Mouse (Mus musculus): ENCODE measurements around the gene Nid2. TPM values are rescaled to one million over a fixed set of nuclear protein-coding genes. Genes with fewer than 3 reads are reported as not detected.

The Nid2 gene
- polyA plus RNA-seq, 1 experiment from 2014 or later, result 91.1 TPM

GRCm38 (mm10) chr14:19728737-19729136, 22.3 kb upstream of the Nid2 start:
- Histone ChIP-seq H3K27ac (peak overlapping the region; percentile 68), H3K4me3 (no peak overlapping the region), H3K9me3 (no peaks in the 10 kb centered on the region), H3K9ac (no peak overlapping the region), H3K27me3 (no peaks in the 10 kb centered on the region), H3K36me3 (no peaks in the 10 kb centered on the region), H3K4me2 (no peak overlapping the region), H3K4me1 (peaks cover 12% of the 10 kb centered on the region)
- 36% methylated on average over 7 of the region's 7 CpGs for WGBS
- 0 out of 2 replicates have a peak, but pooled peaks have one; percentile 75 for ATAC-seq (ENCODE audit: insufficient number of reproducible peaks, low FRiP score, low TSS enrichment, low read depth)

- no peaks in the 10 kb centered on the region for H3K27me3 ChIP-seq
- no peak for ATAC-seq (ENCODE audit: insufficient number of reproducible peaks, low FRiP score, low TSS enrichment, low read depth)
- H3K4me3 ChIP-seq, result no peak overlapping the region
- peaks cover 14% of the 10 kb centered on the region for H3K4me1 ChIP-seq
- no peak overlapping the region for H3K27ac ChIP-seq
- no peaks in the 10 kb centered on the region for H3K9me3 ChIP-seq
- no peak overlapping the region for H3K9ac ChIP-seq
- 68% methylated on average over 2 of the region's 2 CpGs for WGBS
- no peak overlapping the region for H3K4me2 ChIP-seq
- no peaks in the 10 kb centered on the region for H3K36me3 ChIP-seq
Measured at GRCm38 (mm10) chr14:19732097-19732496, 19.0 kb upstream of the Nid2 start.

- Histone ChIP-seq H3K27ac (peak overlapping the region; percentile 63), H3K9ac (no peak overlapping the region), H3K9me3 (no peaks in the 10 kb centered on the region), H3K4me1 (peaks cover 10% of the 10 kb centered on the region; the same call in 1 of the 2 replicates), H3K4me3 (no peak overlapping the region), H3K27me3 (no peaks in the 10 kb centered on the region), H3K36me3 (no peaks in the 10 kb centered on the region), H3K4me2 (no peak overlapping the region)
- ATAC-seq (ENCODE audit: insufficient number of reproducible peaks, low FRiP score, low TSS enrichment, low read depth), result no peak
- 33% methylated on average over 4 of the region's 4 CpGs for WGBS
Measured at GRCm38 (mm10) chr14:19733490-19734282, 17.4 kb upstream of the Nid2 start.

- H3K36me3 ChIP-seq, result no peaks in the 10 kb centered on the region
- H3K4me1 ChIP-seq, result peaks cover 10% of the 10 kb centered on the region; the same call in 1 of the 2 replicates
- H3K27ac ChIP-seq, result no peak overlapping the region
- no peak overlapping the region for H3K4me3 ChIP-seq
- no peak overlapping the region for H3K9ac ChIP-seq
- 36% methylated on average over 6 of the region's 6 CpGs for WGBS
- H3K4me2 ChIP-seq, result no peak overlapping the region
- no peaks in the 10 kb centered on the region for H3K27me3 ChIP-seq
- no peaks in the 10 kb centered on the region for H3K9me3 ChIP-seq
- ATAC-seq (ENCODE audit: insufficient number of reproducible peaks, low FRiP score, low TSS enrichment, low read depth), result no peak
Measured at GRCm38 (mm10) chr14:19735303-19735702, 15.8 kb upstream of the Nid2 start.

- ATAC-seq (ENCODE audit: insufficient number of reproducible peaks, low FRiP score, low TSS enrichment, low read depth), result 0 out of 2 replicates have a peak, but pooled peaks have one; percentile 40
- no peak overlapping the region for H3K9ac ChIP-seq
Measured at GRCm38 (mm10) chr14:19737568-19737967, 13.5 kb upstream of the Nid2 start.

GRCm38 (mm10) chr14:19738094-19738843, 12.8 kb upstream of the Nid2 start:
- Histone ChIP-seq H3K9ac (no peak overlapping the region), H3K27me3 (no peaks in the 10 kb centered on the region), H3K27ac (peak overlapping the region; percentile 28; the same call in 1 of the 2 replicates), H3K9me3 (no peaks in the 10 kb centered on the region), H3K4me2 (no peak overlapping the region), H3K4me3 (no peak overlapping the region), H3K4me1 (peaks cover 10% of the 10 kb centered on the region; the same call in 1 of the 2 replicates), H3K36me3 (no peaks in the 10 kb centered on the region)
- WGBS, result 33% methylated on average over 5 of the region's 5 CpGs
- ATAC-seq (ENCODE audit: insufficient number of reproducible peaks, low FRiP score, low TSS enrichment, low read depth), result no peak

More at GRCm38 (mm10) chr14:19737568-19737967, 13.5 kb upstream of the Nid2 start:
- H3K36me3 ChIP-seq, result no peaks in the 10 kb centered on the region
- peak overlapping the region; percentile 28; the same call in 1 of the 2 replicates for H3K27ac ChIP-seq
- peaks cover 10% of the 10 kb centered on the region; the same call in 1 of the 2 replicates for H3K4me1 ChIP-seq
- no peak overlapping the region for H3K4me2 ChIP-seq
- H3K9me3 ChIP-seq, result no peaks in the 10 kb centered on the region
- no peak overlapping the region for H3K4me3 ChIP-seq
- H3K27me3 ChIP-seq, result no peaks in the 10 kb centered on the region

- 69% methylated on average over 9 of the region's 9 CpGs for WGBS
- Histone ChIP-seq H3K9me3 (no peaks in the 10 kb centered on the region), H3K4me3 (no peak overlapping the region), H3K4me2 (no peak overlapping the region), H3K27me3 (no peaks in the 10 kb centered on the region), H3K27ac (no peak overlapping the region), H3K36me3 (no peaks in the 10 kb centered on the region), H3K4me1 (peaks cover 3% of the 10 kb centered on the region; the same call in 1 of the 2 replicates), H3K9ac (no peak overlapping the region)
- no peak for ATAC-seq (ENCODE audit: insufficient number of reproducible peaks, low FRiP score, low TSS enrichment, low read depth)
Measured at GRCm38 (mm10) chr14:19739416-19740146, 11.5 kb upstream of the Nid2 start.

- 81% methylated on average over 6 of the region's 6 CpGs for WGBS
- Histone ChIP-seq H3K4me3 (no peak overlapping the region), H3K27ac (no peak overlapping the region), H3K27me3 (no peaks in the 10 kb centered on the region), H3K4me1 (peaks cover 3% of the 10 kb centered on the region; the same call in 1 of the 2 replicates), H3K9me3 (no peaks in the 10 kb centered on the region), H3K36me3 (no peaks in the 10 kb centered on the region), H3K9ac (no peak overlapping the region), H3K4me2 (no peak overlapping the region)
- no peak for ATAC-seq (ENCODE audit: insufficient number of reproducible peaks, low FRiP score, low TSS enrichment, low read depth)
Measured at GRCm38 (mm10) chr14:19740147-19740738, 10.8 kb upstream of the Nid2 start.

- Histone ChIP-seq H3K4me3 (no peak overlapping the region), H3K36me3 (no peaks in the 10 kb centered on the region), H3K4me1 (peaks cover 2% of the 10 kb centered on the region; the same call in 1 of the 2 replicates), H3K27ac (no peak overlapping the region), H3K9me3 (no peaks in the 10 kb centered on the region), H3K9ac (no peak overlapping the region), H3K4me2 (no peak overlapping the region), H3K27me3 (no peaks in the 10 kb centered on the region)
- WGBS, result 75% methylated on average over 5 of the region's 5 CpGs
- no peak for ATAC-seq (ENCODE audit: insufficient number of reproducible peaks, low FRiP score, low TSS enrichment, low read depth)
Measured at GRCm38 (mm10) chr14:19744876-19745275, 6.2 kb upstream of the Nid2 start.

GRCm38 (mm10) chr14:19746232-19746631, 4.8 kb upstream of the Nid2 start:
- Histone ChIP-seq H3K27ac (no peak overlapping the region), H3K4me2 (no peak overlapping the region), H3K4me1 (peaks cover 13% of the 10 kb centered on the region), H3K4me3 (no peak overlapping the region), H3K9ac (no peak overlapping the region), H3K27me3 (no peaks in the 10 kb centered on the region), H3K9me3 (no peaks in the 10 kb centered on the region), H3K36me3 (no peaks in the 10 kb centered on the region)
- ATAC-seq (ENCODE audit: insufficient number of reproducible peaks, low FRiP score, low TSS enrichment, low read depth), result no peak
- 80% methylated on average over 2 of the region's 2 CpGs for WGBS

GRCm38 (mm10) chr14:19746731-19747130, 4.3 kb upstream of the Nid2 start:
- Histone ChIP-seq H3K4me1 (peaks cover 13% of the 10 kb centered on the region), H3K9me3 (no peaks in the 10 kb centered on the region), H3K36me3 (no peaks in the 10 kb centered on the region), H3K27ac (no peak overlapping the region), H3K4me2 (no peak overlapping the region), H3K9ac (no peak overlapping the region), H3K4me3 (no peak overlapping the region), H3K27me3 (no peaks in the 10 kb centered on the region)
- 81% methylated on average over 2 of the region's 2 CpGs for WGBS
- no peak for ATAC-seq (ENCODE audit: insufficient number of reproducible peaks, low FRiP score, low TSS enrichment, low read depth)
